Mouse (Mus musculus) thymus, postnatal 36 days (tissue): ENCODE data around the gene Unc93a.
"Not testable (repeated sequence)": the region's sequence is repeated elsewhere in the genome, so short reads cannot be mapped to it uniquely, and the experiment has no call there.

Experiments
- DNase-seq, 2 experiments: peaks; one replicate each; pipeline ENCODE4 v3.0.0; 2022; ENCODE audit warnings: mixed read lengths in 2 of 2

The Unc93a gene

GRCm38 (mm10) chr17:13067864-13068385 is 63.7 kb downstream of the Unc93a start:
- not testable (repeated sequence) for DNase-seq

GRCm38 (mm10) chr17:13062882-13063281 is 68.7 kb downstream of the Unc93a start:
- not testable (repeated sequence) for DNase-seq

GRCm38 (mm10) chr17:13060804-13061203 is 70.8 kb downstream of the Unc93a start, which contains the start of gene Tcp10b:
TSS of gene Tcp10b (plus strand) at chr17:13061104.
- DNase-seq, result not testable (repeated sequence)
